Mouse (Mus musculus): ENCODE data around the gene Uvrag. TPM values are rescaled to one million over a fixed set of nuclear protein-coding genes. Genes with fewer than 3 reads are reported as not detected.

Gene Uvrag
- total and polyA plus RNA-seq, 3 experiments = 18.5 to 50.4 (median 30.0) TPM

DNA sequence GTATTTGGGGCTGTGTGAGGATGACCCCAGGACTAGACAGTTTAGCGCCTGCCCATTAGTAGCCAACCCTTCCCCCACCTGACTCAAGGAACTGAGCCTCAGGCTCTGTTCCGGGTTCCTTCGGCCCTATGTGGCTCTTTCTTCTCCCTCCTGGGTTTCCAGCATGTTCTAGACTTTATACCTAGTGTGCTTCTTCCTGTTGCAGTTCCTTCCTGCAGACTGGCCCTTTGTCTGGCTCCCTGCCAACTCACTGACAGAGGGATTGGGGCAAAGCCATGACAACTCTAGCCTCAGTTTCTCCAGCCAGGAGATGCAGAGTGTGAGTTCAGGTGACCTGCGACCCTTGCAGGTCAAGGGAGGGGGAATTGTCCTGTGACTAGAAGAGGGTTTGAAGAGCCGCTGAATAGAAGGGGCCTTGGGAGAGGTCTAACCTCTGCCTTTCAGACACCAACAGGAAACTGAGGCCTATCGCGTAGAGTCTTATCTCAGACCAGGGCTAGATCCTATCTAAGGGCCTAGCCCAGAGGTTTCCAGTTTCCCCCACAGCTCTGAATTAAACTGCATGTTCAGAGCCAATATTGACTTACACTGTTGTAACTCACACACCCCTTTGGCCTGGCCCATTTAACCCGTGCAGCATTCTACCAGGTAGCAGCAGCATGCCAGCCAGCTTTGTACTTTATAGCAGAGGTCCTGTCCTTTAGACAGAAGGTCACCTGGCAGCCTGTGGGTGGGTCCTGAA is 291.9 kb downstream of the Uvrag start:
- DNase-seq = no peak

DNA sequence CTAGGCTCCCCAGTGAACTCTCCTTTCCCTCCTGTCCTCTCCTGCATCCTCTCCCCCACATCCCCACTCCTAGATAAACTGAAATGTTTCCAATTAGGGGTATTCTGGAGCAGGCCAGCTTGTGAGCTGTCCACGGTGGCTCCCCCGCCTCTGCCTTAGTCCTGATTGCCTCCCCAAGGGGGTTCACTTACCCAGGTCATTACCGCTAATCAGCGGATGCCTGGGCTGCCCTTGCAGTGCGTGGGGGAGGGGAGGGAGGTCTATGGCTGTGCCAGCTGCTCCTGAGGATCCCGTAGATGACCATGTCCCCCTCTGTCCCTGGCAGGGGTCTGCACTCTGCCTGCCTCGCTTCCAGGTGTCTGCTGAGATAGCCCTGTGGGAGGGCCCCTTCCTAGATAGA is 297.3 kb downstream of the Uvrag start:
- DNase-seq = no peak

DNA sequence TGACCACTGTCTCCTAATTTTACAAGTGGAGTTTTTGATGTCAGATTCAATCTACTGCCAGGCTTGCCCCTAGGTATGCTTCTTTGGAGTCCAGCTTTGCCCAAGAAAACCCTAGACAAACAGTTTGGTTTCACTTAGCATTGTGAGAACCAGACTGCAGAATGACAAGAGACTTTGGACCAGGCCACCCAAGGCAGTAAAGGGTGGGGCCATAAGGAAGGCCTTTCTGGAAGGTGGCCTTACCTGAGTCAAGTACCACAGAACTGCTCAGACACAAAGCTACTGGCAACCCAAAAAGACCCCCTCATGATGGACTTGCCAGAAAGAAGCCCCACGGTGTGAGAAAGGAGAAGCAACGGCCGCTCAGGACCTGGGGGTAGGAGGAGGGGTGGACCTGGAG is 297.9 kb downstream of the Uvrag start:
- DNase-seq = no peak

DNA sequence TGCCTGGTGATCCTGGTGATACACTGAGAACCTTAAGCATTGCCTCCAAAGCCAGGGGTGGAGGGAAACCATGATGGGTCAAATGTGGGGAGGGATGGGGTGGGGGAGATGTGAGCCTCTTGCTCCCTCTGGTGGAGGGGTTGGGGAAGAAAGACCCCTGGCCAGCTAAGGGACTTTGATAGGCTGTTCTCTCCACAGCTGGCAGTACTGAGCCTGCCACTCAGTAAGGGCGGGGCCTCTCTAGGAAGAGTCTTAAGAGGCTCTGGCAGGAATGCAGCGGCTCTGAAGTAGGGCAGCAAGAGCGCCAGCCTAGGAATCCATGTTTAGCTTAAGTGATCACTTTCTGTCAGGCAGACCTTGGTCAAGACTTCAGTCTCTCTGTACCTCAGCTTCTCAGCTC is 299.1 kb downstream of the Uvrag start:
- DNase-seq = no peak

DNA sequence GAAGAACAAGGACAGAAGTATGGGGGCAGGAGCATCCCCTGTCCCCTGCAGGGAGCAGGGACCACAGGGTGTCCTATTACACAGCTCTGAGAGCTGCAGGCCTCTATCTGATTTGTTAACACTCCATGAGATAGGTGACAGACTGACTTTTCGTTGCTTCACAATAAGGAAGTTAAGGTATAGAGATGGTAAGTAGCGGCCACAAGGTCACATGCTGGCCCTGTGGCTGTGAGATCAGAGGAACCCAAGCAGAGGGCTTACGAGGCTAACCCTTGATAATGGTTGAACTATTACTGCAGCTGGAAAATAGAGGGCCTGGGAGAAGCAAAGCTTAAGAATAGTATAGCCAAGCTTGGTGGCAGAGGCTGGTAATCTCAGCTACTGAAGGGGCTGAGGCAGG is 300.2 kb downstream of the Uvrag start:
- DNase-seq = no peak

DNA sequence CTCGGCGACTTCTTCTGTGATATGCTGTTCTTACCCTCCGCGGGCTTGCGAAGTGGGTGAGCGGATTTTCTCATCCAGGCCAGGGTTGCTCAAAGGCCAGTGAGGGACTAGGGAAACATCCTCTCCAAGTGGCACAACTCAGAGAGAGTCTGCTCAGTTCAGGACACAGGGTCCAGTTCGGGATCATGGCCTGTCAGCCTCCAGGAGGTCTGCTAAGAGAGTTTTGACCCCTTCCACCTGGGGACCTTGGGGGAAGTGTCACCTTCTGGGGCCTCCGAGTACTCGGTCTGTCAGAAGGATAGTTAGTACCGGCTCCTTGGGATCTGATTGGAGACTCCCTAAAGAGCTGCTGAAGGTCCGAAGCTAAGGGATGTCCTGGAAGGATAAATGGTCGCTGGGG is 301.6 kb downstream of the Uvrag start:
- DNase-seq = no peak

DNA sequence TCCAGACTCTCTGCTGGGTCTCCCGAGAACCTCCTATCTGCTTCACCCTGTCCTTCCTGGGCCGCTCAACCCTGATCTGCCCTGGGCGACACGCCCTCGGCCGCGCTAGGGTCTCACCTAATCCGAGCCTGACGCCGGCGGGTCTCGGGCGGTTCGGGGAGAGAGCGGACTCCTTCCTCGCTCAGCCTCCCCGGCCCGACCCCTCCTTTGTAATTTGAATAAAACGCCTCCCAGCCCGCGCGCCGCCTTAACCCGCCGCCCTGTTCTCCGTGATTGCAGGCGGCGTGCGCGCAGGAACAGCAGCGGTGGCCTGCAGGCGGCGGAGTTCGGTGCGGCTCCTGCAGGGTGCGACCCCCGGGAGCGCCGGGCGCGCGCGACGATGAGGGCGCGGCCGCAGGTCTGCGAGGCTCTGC is 302.2 kb downstream of the Uvrag start:
- peak; percentile 72 for DNase-seq

DNA sequence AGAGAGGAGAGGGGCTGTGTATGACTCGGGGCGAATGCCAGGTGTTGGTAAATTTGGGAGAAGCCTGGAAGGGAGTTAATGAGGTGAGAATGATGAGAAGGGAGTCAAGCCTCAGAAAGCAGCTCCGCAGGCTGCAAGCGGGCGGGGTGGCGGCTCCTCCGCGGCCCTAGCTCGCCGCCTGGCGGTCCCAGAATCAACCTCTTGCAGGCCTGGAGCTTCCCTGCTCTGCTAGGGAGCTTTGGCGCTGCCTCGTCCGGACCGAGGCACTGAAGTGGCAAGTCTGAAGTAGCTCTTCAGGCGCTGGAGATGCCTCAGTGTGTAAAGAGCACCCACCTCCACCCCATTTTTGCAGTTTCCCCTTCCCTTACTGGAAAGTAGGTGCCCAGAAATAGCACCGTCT is 303.0 kb downstream of the Uvrag start:
- DNase-seq = peak; percentile 89

DNA sequence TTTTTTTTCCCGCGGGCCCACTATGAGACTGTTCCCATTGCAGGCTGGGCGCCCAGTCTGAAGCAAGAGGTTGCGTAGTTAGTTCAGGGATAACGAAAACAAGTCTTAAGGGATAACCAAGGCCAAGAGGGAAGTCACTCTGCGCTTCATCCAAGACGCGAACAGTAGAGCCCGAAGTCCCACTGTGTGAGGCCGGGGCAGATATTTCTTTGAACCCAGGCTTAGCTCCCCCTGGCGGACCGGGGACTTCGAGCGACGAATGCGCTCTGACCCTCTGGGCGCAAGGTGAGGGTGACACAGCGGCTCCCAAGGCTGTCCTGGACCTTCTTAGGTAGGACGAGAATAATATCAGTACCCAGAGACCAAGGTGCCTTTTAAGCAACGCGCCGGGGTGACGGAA is 304.3 kb downstream of the Uvrag start:
- DNase-seq = peak; percentile 62

DNA sequence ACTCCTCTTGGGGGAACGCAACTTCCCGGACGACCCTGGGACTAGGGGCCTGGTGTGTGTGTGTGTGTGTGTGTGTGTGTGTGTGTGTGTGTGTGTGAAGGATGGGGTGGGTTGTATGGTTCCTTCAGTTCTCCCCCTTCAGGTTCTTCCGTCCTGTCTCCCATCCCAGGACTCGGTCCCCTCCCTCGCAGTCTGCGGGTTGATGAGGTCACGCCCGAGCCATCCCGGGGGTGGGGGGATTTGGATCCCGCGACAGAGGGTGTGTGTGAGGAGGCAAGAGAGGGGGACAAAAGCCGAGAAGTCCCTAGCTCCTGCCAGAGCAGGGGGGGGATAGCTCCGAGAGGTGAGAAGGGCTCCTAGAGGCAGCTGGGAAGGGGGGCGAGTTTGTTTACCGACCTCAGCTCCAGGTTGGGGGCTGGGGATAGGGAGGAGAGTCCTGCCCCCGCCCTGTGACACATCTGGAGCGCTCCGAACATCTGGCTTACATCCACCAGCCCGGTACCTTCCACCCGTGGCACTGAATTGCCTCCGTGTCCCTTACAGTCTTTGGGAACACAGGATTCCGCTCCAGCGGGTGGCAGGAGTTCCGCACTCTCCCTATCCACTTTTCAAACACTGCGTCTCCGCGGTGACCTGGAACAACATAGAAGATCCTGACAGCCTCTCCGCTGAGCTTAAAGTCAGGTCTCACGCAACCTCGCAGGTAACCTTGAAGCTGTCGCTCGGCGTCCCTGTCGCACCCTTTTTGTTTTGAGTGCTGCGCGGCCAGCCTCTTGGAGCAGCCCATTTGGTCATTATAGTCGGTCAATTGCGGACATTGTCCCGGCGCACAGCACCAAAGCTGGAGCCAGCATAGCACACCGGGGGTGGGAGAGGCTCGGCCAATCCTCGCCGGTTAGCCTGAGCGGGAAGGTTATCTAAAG is 305.2 kb downstream of the Uvrag start:
- peak; percentile 35 for DNase-seq

Other genes starting within 250 kb of the Uvrag start
- 100 to 1,000 TPM; 498 to 599 TPM for gene Dgat2, start 41.6 kb upstream of the Uvrag start, total RNA-seq (2021)
- gene Dgat2, start 41.6 kb upstream of the Uvrag start, polyA plus RNA-seq (2012; rRNA removed) = 613 and 819 TPM in 2 replicates
- under 1 TPM in 1 of 2 experiments, not detected in 1; 0.37 TPM for gene Mogat2, start 97.5 kb upstream of the Uvrag start, total RNA-seq (2021)
- 1.6 and 4.0 TPM in 2 replicates for gene Mogat2, start 97.5 kb upstream of the Uvrag start, polyA plus RNA-seq (2012; rRNA removed)
- 10 to 100 TPM in 1 of 2 experiments, 1 to 10 TPM in 1; 7.5 to 10.2 TPM for gene Map6, start 126.3 kb upstream of the Uvrag start, total RNA-seq (2021)
- 4.9 and 7.0 TPM in 2 replicates for gene Map6, start 126.3 kb upstream of the Uvrag start, polyA plus RNA-seq (2012; rRNA removed)
- gene Serpinh1, start 212.1 kb upstream of the Uvrag start, total RNA-seq (2021) = 100 to 1,000 TPM; 276 to 356 TPM
- gene Serpinh1, start 212.1 kb upstream of the Uvrag start, polyA plus RNA-seq (2012; rRNA removed) = 358 and 377 TPM in 2 replicates
- gene Gdpd5, start 240.3 kb upstream of the Uvrag start, total RNA-seq (2021) = 10 to 100 TPM in 1 of 2 experiments, 1 to 10 TPM in 1; 7.2 to 12.9 TPM
- gene Gdpd5, start 240.3 kb upstream of the Uvrag start, polyA plus RNA-seq (2012; rRNA removed) = 26.6 TPM in 2 replicates

All from adrenal gland, adult 2 months (tissue).